Mouse (Mus musculus) thymus, adult 2 months (tissue): ENCODE measurements around the gene Idh2. TPM values are rescaled to one million over a fixed set of nuclear protein-coding genes. Genes with fewer than 3 reads are reported as not detected.
"Not testable (repeated sequence)": the region's sequence is repeated elsewhere in the genome, so short reads cannot be mapped to it uniquely, and the experiment has no call there.

Experiments used
- DNase-seq: peaks from one replicate; pipeline ENCODE4 v3.0.0; 2021
- H3K27ac ChIP-seq: fragments of 200-500 bp; 2 replicates; pipeline ENCODE4 v1.5.1; 2012; ENCODE audit warnings: low read length, control low read depth; ENCODE audit not compliant: control insufficient read depth, insufficient read depth
- H3K27me3 ChIP-seq: fragments of 200-500 bp; 2 replicates; pipeline ENCODE4 v1.6.1; 2012; ENCODE audit warnings: mild to moderate bottlenecking, low read length, moderate library complexity, mixed read lengths; ENCODE audit not compliant: control insufficient read depth, insufficient read depth
- H3K36me3 ChIP-seq: fragments of 200-500 bp; 2 replicates; pipeline ENCODE4 v1.6.1; 2012; ENCODE audit warnings: mild to moderate bottlenecking, low read length, moderate library complexity; ENCODE audit not compliant: control insufficient read depth, insufficient read depth
- H3K4me1 ChIP-seq: fragments of 200-500 bp; replicated peaks from 2 replicates; pipeline ENCODE4 v1.6.1; 2012; ENCODE audit warnings: low read length; ENCODE audit not compliant: control insufficient read depth, insufficient read depth
- H3K4me3 ChIP-seq: fragments of 200-500 bp; 2 replicates; pipeline ENCODE4 v1.5.1; 2012; ENCODE audit warnings: mild to moderate bottlenecking, low read length, control low read depth, moderate library complexity; ENCODE audit not compliant: control insufficient read depth, insufficient read depth
- CTCF ChIP-seq: fragments of 200-500 bp; IDR thresholded peaks from 2 replicates; pipeline ENCODE4 v1.5.1; 2012; ENCODE audit warnings: mild to moderate bottlenecking, control low read depth, low read length, moderate library complexity, borderline replicate concordance; ENCODE audit not compliant: control insufficient read depth, poor library complexity, insufficient read depth; ENCODE audit errors: extremely low read depth
- POLR2A ChIP-seq: fragments of 200-500 bp; IDR thresholded peaks from 2 replicates; pipeline ENCODE4 v1.6.1; 2012; ENCODE audit warnings: mild to moderate bottlenecking, low read length, control low read depth, moderate library complexity; ENCODE audit not compliant: control insufficient read depth, poor library complexity, insufficient read depth; ENCODE audit errors: extremely low read depth
- WGBS: fragments of 180-500 bp; shearing (Covaris S2); methylation state at CpG from one replicate; pipeline ENCODE4 v1.1.7; 2018; 5-methylcytosine and 5-hydroxymethylcytosine counted together
- polyA plus RNA-seq: library from polyadenylated mRNA; depleted of rRNA; stranded (reverse); fragments of >200 nt; gene quantifications from 2 replicates; pipeline ENCODE4 v1.2.3, GENCODE M21; 2012; rRNA removed

The Idh2 gene
- polyA plus RNA-seq, 1 experiment, result 225 TPM

DNA sequence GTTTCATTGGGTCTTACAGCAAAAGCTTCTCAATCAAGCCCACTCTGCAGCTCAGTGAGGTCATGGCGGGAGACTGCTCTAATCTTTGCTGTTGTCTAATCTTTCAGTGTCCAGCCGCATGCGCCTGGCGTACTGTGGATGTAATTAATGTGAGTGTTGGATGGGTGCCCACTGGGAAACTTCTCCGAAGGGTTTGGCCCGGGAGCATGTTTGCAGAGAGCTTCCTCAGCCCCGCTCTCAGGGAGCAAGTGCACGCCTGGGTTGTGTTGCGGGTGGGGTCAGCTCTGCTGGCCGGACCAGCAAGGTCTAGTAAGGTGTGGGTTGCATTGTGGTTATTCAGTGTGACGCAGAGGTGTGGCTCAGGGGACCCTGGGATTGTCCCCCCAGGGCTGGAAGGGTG lies 62.9 kb downstream of the Idh2 start:
- no peak for DNase-seq
- Histone ChIP-seq H3K4me1 (peaks cover 21% of the 10 kb centered on the region), H3K36me3 (no peaks in the 10 kb centered on the region), H3K27ac (no peak overlapping the region), H3K4me3 (no peak overlapping the region), H3K27me3 (no peaks in the 10 kb centered on the region)
- TF ChIP-seq POLR2A, result no peak
- TF ChIP-seq CTCF, result no peak
- 91% methylated on average over 11 of the region's 11 CpGs for WGBS

DNA sequence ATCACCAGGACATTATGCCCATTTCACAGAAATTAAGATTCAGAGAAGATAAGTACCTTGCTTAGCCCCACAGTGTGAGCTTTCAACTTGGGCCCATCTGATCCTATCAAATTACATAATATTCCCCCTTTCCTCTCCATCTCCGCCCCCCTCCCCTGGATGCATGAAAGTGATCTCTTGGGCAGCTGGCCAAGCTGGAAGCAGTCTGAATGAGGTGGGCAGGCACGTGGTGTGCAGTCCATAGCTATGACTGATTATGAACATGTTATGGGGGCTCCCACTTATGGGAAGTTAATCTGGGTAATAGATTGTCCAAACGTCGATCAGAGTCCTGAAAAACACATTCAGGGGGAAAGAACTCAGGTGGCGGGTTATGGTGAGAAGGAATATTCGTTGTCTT lies 63.4 kb downstream of the Idh2 start:
- H3K4me3 ChIP-seq, result no peak overlapping the region
- no peaks in the 10 kb centered on the region for H3K27me3 ChIP-seq
- no peaks in the 10 kb centered on the region for H3K36me3 ChIP-seq
- no peak for DNase-seq
- H3K27ac ChIP-seq, result no peak overlapping the region
- WGBS, result 87% methylated on average over 6 of the region's 6 CpGs
- no peak for TF ChIP-seq CTCF
- no peak for TF ChIP-seq POLR2A
- H3K4me1 ChIP-seq, result peaks cover 17% of the 10 kb centered on the region

DNA sequence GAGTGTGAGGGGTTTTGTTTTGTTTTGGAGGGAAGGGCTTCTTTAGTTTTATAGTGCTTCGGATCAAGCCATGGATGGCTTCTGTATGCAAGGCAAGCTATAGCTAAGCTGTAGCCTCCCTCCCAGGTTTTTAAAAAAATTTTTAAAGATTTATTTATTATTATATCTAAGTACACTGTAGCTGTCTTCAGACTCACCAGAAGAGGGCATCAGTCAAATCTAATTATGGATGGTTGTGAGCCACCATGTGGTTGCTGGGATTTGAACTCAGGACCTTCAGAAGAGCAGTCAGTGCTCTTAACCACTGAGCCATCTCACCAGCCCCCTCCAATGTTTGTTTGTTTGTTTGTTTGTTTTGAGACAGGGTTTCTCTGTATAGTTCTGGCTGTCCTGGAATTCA lies 64.8 kb downstream of the Idh2 start:
- not testable (repeated sequence) for H3K27me3 ChIP-seq, DNase-seq, H3K4me1 ChIP-seq, H3K36me3 ChIP-seq, H3K4me3 ChIP-seq, H3K27ac ChIP-seq
- 100% methylated on average over 1 of the region's 1 CpGs for WGBS

DNA sequence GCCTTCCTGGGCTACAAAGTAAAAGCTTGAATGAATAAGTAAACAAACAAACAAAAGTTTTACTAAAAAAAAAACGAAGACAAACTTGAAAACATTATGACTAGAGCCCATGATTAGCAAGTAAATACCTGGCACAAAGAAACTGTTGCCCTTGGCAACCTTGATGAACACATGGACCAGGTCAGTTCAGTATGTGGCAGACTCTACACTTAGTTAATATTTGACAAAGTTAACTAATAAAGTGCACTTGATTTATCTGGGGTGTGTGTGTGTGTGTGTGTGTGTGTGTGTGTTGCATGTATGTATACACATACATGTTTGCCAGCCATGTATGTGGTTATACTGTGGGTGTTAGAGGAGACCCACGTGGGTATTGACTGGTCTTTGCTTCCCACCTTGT lies 65.4 kb downstream of the Idh2 start:
- no peaks in the 10 kb centered on the region for H3K27me3 ChIP-seq
- TF ChIP-seq POLR2A (no peak), CTCF (no peak)
- no peak overlapping the region for H3K4me3 ChIP-seq
- H3K27ac ChIP-seq, result no peak overlapping the region
- 80% methylated on average over 2 of the region's 2 CpGs for WGBS
- no peak for DNase-seq
- H3K4me1 ChIP-seq, result 0 out of 2 replicates have a peak, but pooled peaks cover 3% of the 10 kb centered on the region
- no peaks in the 10 kb centered on the region for H3K36me3 ChIP-seq

DNA sequence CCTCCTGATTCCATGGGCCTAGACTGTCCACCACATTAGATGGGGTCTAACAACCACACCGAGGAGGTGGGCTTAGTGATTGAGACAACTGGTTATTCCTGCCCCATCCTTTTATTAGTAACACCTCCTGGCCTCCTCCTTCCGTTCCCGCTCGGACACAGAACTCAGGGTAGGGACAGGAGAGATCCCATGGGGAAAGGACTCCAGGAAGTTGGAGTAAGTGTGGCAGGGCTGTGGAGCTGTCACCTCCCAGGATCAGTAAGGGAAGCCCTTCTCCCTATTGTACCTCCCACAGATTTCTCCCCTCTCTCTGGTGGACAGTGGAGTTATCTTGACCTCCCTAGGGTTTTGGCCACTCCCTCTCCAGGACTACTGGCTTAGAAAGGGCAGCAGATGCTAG lies 68.2 kb downstream of the Idh2 start:
- Histone ChIP-seq H3K36me3 (no peaks in the 10 kb centered on the region), H3K4me3 (no peak overlapping the region), H3K4me1 (peaks cover 9% of the 10 kb centered on the region), H3K27me3 (no peaks in the 10 kb centered on the region), H3K27ac (no peak overlapping the region)
- WGBS, result 94% methylated on average over 4 of the region's 4 CpGs
- TF ChIP-seq POLR2A, result no peak
- TF ChIP-seq CTCF, result no peak
- DNase-seq, result no peak

Other genes with a start within 250 kb of the Idh2 start
- gene Ap3s2, start 194.7 kb downstream of the Idh2 start, polyA plus RNA-seq, result 21.7 and 22.4 TPM in 2 replicates
- 4.6 and 5.4 TPM in 2 replicates for gene Arpin, start 180.0 kb downstream of the Idh2 start, polyA plus RNA-seq
- gene Zfp710, start 90.6 kb downstream of the Idh2 start, polyA plus RNA-seq, result 62.1 and 63.1 TPM in 2 replicates
- gene Sema4b, start 71.4 kb upstream of the Idh2 start, polyA plus RNA-seq, result 37.4 and 44.1 TPM in 2 replicates
- 152 and 192 TPM in 2 replicates for gene Cib1, start 117.4 kb upstream of the Idh2 start, polyA plus RNA-seq
- gene Gdpgp1, start 117.5 kb upstream of the Idh2 start, polyA plus RNA-seq, result 5.3 and 5.4 TPM in 2 replicates
- 0.54 and 0.62 TPM in 2 replicates for gene Ttll13, start 131.0 kb upstream of the Idh2 start, polyA plus RNA-seq
- 43.2 and 53.8 TPM in 2 replicates for gene Ngrn, start 145.8 kb upstream of the Idh2 start, polyA plus RNA-seq
- gene Vps33b, start 154.3 kb upstream of the Idh2 start, polyA plus RNA-seq, result 21.9 and 23.3 TPM in 2 replicates
- 80.6 and 84.4 TPM in 2 replicates for gene Prc1, start 179.1 kb upstream of the Idh2 start, polyA plus RNA-seq
- gene Rccd1, start 209.1 kb upstream of the Idh2 start, polyA plus RNA-seq, result 17.6 and 20.4 TPM in 2 replicates
- gene Unc45a, start 225.6 kb upstream of the Idh2 start, polyA plus RNA-seq, result 97.7 and 105 TPM in 2 replicates
- gene Hddc3, start 227.7 kb upstream of the Idh2 start, polyA plus RNA-seq, result 22.9 and 24.9 TPM in 2 replicates